Mouse (Mus musculus) stomach, embryonic 16.5 days (tissue): ENCODE results near the gene Adtrp. TPM values are rescaled to one million over a fixed set of nuclear protein-coding genes. Genes with fewer than 3 reads are reported as not detected.
A peak's percentile ranks its signal among the peaks of the same experiment; 100 is the strongest.

Experiments
- ATAC-seq: fragments of 200-750 bp; cut with Nextera tagmentation; 2 replicates; pipeline ENCODE4 v1.8.0; 2017; ENCODE audit warnings: moderate number of reproducible peaks, moderate TSS enrichment; ENCODE audit not compliant: insufficient read depth, low FRiP score
- H3K27ac ChIP-seq: fragments of 300-500 bp; sonication (generic); 2 replicates; pipeline ENCODE4 v1.5.1; 2014; ENCODE audit warnings: low read length
- H3K27me3 ChIP-seq: fragments of 300-500 bp; sonication (generic); 2 replicates; pipeline ENCODE4 v1.6.1; 2014; ENCODE audit warnings: low read length, control low read depth, mixed read lengths; ENCODE audit not compliant: control insufficient read depth, insufficient read depth
- H3K36me3 ChIP-seq: fragments of 300-500 bp; sonication (generic); 2 replicates; pipeline ENCODE4 v1.6.1; 2014; ENCODE audit warnings: low read length; ENCODE audit not compliant: control insufficient read depth, insufficient read depth
- H3K4me1 ChIP-seq: fragments of 300-500 bp; sonication (generic); 2 replicates; pipeline ENCODE4 v1.6.1; 2014; ENCODE audit warnings: low read length, control low read depth, mixed read lengths; ENCODE audit not compliant: control insufficient read depth, insufficient read depth
- H3K4me2 ChIP-seq: fragments of 300-500 bp; sonication (generic); 2 replicates; pipeline ENCODE4 v1.6.1; 2014; ENCODE audit warnings: low read depth, low read length, mixed read lengths
- H3K4me3 ChIP-seq: fragments of 300-500 bp; sonication (generic); replicated peaks from 2 replicates; pipeline ENCODE4 v1.5.1; 2014; ENCODE audit warnings: mild to moderate bottlenecking, low read length
- H3K9ac ChIP-seq: fragments of 300-500 bp; sonication (generic); 2 replicates; pipeline ENCODE4 v1.6.1; 2014; ENCODE audit warnings: low read length
- H3K9me3 ChIP-seq: fragments of 300-500 bp; sonication (generic); replicated peaks from 2 replicates; pipeline ENCODE4 v1.6.1; 2016; ENCODE audit warnings: low read length, control low read depth; ENCODE audit not compliant: control insufficient read depth
- WGBS: fragments of 180-500 bp; shearing (Covaris S2); extraction: QIAGEN DNeasy Blood & Tissue Kit; methylation state at CpG from one replicate; pipeline ENCODE4 v1.1.7; 2014; 5-methylcytosine and 5-hydroxymethylcytosine counted together
- polyA plus RNA-seq: library from polyadenylated mRNA; unstranded; fragments of >200 nt; fragmentation: Nextera tagmentation; extraction: Ambion mirVana; gene quantifications from 2 replicates; pipeline ENCODE4 v1.2.1, GENCODE M21; 2015

The Adtrp gene
- polyA plus RNA-seq, 1 experiment from 2014 or later: 5.6 TPM

DNA sequence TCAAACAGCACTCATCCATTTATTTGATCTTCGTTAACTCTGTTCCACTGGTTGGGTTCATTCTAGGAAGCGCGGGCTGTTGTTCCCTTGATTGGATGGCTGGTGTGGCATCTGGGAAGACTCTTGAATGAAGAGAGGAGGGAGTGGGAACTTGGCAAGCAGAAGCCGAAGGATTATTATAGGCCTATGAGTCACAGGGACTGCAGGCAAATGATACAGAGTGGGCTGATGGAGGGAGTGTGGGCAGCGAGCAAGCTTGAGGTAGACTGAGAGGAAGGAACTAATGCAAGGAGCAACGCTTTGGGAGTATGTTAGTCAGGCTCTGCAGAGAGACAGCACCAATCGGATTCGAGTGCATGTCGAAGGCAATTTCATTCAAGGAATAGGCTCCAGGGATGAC, 98.6 kb downstream of the Adtrp start:
- Histone ChIP-seq H3K4me2 (no peak overlapping the region), H3K9me3 (no peaks in the 10 kb centered on the region), H3K27me3 (no peaks in the 10 kb centered on the region), H3K9ac (no peak overlapping the region), H3K36me3 (no peaks in the 10 kb centered on the region), H3K27ac (no peak overlapping the region), H3K4me1 (0 out of 2 replicates have a peak, but pooled peaks cover 3% of the 10 kb centered on the region), H3K4me3 (no peak overlapping the region)
- ATAC-seq: 0 out of 2 replicates have a peak, but pooled peaks have one; percentile 44
- 66% methylated on average over 9 of the region's 9 CpGs for WGBS

DNA sequence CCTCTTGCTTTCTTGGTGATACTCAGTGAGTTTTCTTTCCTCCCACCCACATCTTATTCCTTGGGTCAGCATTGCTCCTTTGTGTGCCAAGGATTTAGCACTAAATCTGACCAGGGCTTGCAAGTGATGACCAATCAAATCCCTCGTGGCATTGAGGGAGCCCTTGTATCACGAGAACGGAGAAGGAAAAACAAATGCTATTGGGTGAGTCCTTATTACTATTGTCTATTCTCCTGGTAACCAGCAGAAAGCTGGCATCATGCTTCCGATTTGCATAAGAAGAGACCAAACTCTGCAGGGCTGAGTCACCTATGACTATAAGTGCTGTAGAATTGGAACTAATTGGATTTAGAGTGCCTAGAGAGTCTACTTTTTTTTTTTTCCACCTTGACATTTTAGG, 99.8 kb downstream of the Adtrp start:
- no peaks in the 10 kb centered on the region for H3K9me3 ChIP-seq
- H3K27me3 ChIP-seq: no peaks in the 10 kb centered on the region
- no peak overlapping the region for H3K4me3 ChIP-seq
- 0 out of 2 replicates have a peak, but pooled peaks cover 3% of the 10 kb centered on the region for H3K4me1 ChIP-seq
- WGBS: 82% methylated on average over 4 of the region's 4 CpGs
- H3K27ac ChIP-seq: no peak overlapping the region
- no peaks in the 10 kb centered on the region for H3K36me3 ChIP-seq
- ATAC-seq: no peak
- H3K9ac ChIP-seq: no peak overlapping the region
- H3K4me2 ChIP-seq: no peak overlapping the region

DNA sequence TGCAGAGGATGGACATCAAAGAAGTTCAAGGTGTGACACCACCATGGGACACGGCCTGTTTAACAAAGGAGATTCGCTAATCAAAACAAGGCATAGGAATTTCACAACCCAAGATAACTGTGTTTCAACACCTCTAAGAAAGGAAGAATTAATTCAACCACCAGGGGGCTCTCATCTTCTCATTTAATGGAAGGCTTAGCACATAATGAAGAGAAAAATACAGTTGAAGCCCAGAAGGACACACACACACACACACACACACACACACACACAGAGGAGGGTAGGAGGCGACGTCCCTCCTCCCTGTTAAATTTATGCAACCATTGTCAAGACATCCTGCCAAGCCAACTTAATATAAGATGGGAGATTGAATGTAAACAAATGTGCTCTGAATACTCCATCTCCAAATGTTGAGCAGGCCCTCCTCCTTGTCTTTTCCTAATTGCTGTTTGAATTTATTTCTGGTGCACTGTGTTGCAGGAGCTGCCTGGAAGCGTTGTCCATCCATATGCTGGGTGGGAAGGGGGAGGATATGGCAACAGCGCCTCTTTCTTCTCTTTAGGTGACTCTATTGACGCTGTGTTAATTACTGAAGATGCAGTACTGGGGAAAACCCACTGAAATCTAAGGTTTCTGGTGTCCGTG, 100.4 kb downstream of the Adtrp start:
- Histone ChIP-seq H3K9ac (no peak overlapping the region), H3K9me3 (no peaks in the 10 kb centered on the region), H3K36me3 (no peaks in the 10 kb centered on the region), H3K27ac (no peak overlapping the region), H3K4me1 (0 out of 2 replicates have a peak, but pooled peaks cover 3% of the 10 kb centered on the region), H3K4me3 (no peak overlapping the region), H3K4me2 (no peak overlapping the region), H3K27me3 (no peaks in the 10 kb centered on the region)
- 56% methylated on average over 8 of the region's 8 CpGs for WGBS
- ATAC-seq: no peak

DNA sequence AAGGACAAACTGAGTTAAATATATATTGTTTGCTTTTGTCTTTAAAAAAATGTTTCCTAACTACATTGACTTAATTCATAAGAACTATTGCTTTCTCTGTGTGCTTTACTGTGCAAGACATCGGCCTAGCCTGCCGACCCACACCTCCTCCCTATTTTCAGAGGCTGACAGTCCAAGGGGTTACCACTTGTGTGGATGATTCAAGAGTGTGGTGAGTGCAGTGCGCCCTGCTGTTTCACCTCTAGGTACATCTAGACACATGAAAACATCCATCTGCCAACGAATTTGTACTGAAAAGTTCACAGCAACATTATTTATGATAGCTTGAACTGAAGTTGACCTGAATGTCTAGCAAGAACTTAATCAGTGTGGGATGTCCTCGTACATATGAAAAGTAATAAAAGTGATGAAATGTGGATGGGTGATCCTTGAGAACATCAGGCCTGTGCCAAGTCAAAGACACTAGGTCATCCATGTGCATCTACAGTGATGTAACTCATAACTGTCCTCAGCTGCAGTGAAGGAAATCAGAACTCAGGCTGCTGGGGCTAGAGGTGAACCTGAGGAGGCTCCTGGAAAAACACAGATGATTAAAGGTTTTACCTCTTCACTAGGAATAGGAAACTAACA, 106.9 kb downstream of the Adtrp start:
- Histone ChIP-seq H3K4me3 (no peak overlapping the region), H3K9ac (no peak overlapping the region), H3K36me3 (no peaks in the 10 kb centered on the region), H3K9me3 (no peaks in the 10 kb centered on the region), H3K4me2 (no peak overlapping the region), H3K27ac (no peak overlapping the region), H3K4me1 (no peaks in the 10 kb centered on the region), H3K27me3 (no peaks in the 10 kb centered on the region)
- WGBS: 63% methylated on average over 5 of the region's 5 CpGs
- ATAC-seq: no peak

DNA sequence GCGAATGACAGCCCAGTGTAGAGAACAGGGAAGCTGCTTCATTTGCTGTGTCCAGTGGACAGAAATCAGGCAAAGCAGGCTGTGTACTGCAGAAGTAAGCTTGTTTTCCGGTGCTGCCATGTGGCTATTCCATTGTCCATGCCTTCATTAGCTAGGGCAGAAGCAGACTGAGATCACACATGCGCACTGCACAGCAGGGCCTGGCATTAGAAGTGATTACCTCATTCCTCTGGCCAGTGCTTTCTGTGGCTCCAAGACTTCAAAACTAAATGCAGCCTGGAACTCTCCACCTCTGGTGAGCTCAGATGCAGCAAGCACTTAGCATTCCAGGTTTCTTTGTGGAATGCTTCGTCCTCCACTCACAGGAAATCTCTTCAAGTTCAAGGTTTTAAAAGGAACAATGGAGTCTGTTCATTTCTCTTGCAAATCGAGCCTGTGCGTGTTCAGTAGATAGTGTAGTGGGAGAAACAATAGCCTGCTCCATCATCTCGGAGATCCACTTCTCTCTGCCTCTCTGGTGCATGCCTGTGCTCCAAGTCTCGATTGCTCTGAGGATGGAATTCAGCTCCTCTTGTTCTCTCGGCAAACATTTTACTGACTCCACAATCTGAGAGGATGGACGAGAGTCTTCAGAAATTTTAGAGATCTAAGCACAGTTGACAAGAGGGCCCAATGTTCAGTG, 109.7 kb downstream of the Adtrp start:
- Histone ChIP-seq H3K27me3 (no peaks in the 10 kb centered on the region), H3K9ac (no peak overlapping the region), H3K4me1 (no peaks in the 10 kb centered on the region), H3K9me3 (no peaks in the 10 kb centered on the region), H3K27ac (no peak overlapping the region; the same call in 1 of the 2 replicates), H3K4me3 (no peak overlapping the region), H3K36me3 (no peaks in the 10 kb centered on the region), H3K4me2 (no peak overlapping the region)
- peak; percentile 33; the same call in 1 of the 2 replicates for ATAC-seq
- 60% methylated on average over 10 of the region's 10 CpGs for WGBS

DNA sequence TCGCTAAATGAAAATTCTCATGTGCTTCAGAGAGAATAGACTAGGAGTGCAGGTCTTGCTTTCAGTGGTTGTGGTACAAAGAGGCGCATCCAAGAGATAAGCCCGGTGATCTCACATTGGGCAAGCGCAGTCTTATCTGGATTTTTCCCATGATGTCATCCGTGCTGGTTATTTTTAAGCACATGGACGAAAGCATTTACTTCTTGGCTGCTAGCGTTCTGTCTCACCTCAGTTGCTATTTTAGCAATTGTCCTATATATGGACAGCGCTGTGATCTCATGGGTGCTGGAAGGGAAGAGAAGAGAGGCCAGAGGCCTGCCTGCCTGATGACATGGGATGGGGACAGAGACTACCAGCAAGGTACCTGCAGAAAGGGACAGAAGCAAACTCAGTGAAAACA, 117.8 kb downstream of the Adtrp start:
- WGBS: 85% methylated on average over 8 of the region's 8 CpGs

DNA sequence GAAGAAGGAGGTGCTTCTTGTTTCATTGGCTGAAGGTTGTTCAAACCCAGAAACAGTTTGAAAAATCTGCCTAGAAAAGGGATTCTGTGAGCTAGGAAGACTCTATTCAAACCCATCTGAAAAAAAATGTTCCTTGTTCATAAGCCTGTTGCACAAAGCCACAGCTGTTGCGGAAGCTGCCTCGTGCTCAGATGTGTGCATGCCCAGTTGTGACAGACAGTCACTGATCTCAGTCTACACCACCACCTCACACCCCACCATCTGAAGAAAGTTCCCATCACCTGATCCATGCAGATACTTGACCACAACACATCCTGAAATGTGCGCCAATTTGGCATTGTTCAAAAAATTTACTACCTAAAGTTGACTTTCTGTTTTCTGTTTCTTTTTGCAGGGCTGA, 119.7 kb downstream of the Adtrp start:
- WGBS: 84% methylated on average over 3 of the region's 3 CpGs
- no peaks in the 10 kb centered on the region for H3K36me3 ChIP-seq
- ATAC-seq: no peak
- H3K27ac ChIP-seq: no peak overlapping the region
- no peak overlapping the region for H3K4me3 ChIP-seq
- no peaks in the 10 kb centered on the region for H3K27me3 ChIP-seq
- no peak overlapping the region for H3K4me2 ChIP-seq
- no peaks in the 10 kb centered on the region for H3K4me1 ChIP-seq
- no peak overlapping the region for H3K9ac ChIP-seq
- H3K9me3 ChIP-seq: no peaks in the 10 kb centered on the region

More for the DNA sequence above, 117.8 kb downstream of the Adtrp start:
- no peak overlapping the region for H3K27ac ChIP-seq
- H3K4me1 ChIP-seq: no peaks in the 10 kb centered on the region
- no peak overlapping the region for H3K4me3 ChIP-seq
- H3K36me3 ChIP-seq: no peaks in the 10 kb centered on the region
- no peak overlapping the region for H3K9ac ChIP-seq
- no peak for ATAC-seq
- H3K9me3 ChIP-seq: no peaks in the 10 kb centered on the region
- H3K4me2 ChIP-seq: no peak overlapping the region
- no peaks in the 10 kb centered on the region for H3K27me3 ChIP-seq

DNA sequence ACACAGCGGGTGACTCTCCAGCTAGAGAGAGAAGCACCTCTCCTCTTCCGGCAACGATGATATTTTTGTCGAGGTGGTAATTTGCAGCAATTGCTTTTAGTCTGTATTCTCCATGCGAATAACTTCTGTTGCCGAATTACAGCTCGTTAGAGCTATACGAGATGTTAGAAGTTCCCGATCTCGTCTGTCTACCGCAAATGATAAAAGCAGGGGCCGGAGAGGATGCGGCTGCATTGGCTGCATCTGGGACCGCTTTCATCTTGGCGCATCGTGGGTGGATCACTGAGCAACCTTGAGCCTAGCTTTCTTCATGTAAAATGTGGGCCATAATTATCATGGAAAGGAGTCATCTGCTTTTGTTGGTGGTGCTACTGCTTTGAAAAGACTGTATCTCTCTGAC, 128.2 kb downstream of the Adtrp start:
- 92% methylated on average over 16 of the region's 16 CpGs for WGBS
- Histone ChIP-seq H3K36me3 (no peaks in the 10 kb centered on the region), H3K27ac (no peak overlapping the region), H3K4me3 (no peak overlapping the region), H3K9ac (no peak overlapping the region), H3K27me3 (no peaks in the 10 kb centered on the region), H3K4me2 (no peak overlapping the region), H3K9me3 (no peaks in the 10 kb centered on the region), H3K4me1 (no peaks in the 10 kb centered on the region)
- no peak for ATAC-seq

DNA sequence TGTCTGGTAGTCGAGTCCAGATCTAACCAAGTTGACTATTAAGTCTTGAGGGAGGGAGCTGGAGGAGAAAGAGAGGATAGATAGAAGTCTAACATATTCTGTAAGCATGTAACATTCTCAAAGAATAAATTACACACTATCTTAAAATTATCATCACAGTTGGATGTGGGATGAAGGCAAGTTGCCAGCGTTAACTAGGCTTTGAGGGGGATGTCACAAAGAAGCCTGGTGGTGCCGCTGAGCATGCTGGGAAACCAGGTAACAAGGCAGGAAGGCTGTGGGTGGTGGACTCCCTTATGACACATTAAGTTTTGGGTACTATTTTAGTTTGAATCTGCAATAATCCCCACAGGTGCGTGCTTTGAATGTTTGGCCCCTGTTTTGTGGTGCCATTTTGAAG, 129.4 kb downstream of the Adtrp start:
- Histone ChIP-seq H3K4me3 (no peak overlapping the region), H3K4me1 (no peaks in the 10 kb centered on the region), H3K27ac (no peak overlapping the region), H3K9ac (no peak overlapping the region), H3K9me3 (no peaks in the 10 kb centered on the region), H3K4me2 (no peak overlapping the region), H3K36me3 (no peaks in the 10 kb centered on the region), H3K27me3 (no peaks in the 10 kb centered on the region)
- no peak for ATAC-seq
- WGBS: 90% methylated on average over 4 of the region's 4 CpGs
